Mouse (Mus musculus) adrenal gland (tissue): Measurements from ENCODE around the gene Tmem151a.

Experiments used
- intact Hi-C: fragments of 180-260 bp; cut with DNase I; formaldehyde crosslinking; loops from one replicate; pipeline ENCODE4 v1.15.1; 2025

The Tmem151a gene

DNA sequence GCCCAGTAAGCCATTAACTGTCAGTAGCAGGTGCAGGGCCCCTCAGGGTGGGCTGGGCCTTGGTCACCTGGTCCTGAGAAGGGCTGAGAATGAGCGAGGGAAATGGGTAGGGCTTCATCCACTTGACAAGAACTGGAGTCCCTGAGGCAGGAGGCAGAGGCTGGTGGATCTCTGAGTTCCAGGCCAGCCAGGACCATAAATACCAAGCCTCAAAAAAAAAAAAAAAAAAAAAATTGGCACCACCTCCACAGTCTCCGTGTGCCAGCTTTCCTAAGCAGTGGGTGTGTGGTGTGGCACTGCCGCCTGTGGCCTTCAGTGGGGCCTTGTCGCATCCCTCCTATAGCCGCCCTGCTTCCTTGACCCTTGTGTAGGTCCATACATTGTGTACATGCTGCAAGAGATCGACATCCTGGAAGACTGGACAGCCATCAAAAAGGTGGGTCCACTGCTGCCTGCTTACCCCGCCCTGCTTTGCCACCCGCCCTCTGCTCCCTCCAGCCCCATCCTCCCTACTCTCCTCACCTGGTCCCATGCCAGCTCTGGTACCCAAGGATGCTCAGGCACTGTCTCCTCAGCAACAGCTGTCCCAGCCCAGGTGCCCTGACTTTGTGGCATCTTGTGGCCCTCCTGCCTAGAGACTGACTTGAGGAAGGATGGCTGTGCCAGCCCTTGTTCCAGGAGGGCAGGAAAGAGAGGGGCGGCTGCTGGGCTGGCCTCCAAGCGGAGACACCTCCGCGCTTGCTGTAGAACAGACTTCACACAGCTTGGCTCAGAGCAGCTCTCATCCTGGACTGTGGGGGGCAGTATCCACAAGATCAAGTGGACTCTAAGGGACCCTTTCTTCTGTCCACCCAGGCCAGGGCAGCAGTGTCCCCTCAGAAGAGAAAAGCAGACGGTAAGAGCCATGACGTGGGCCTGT, 36.9 kb downstream of the Tmem151a start:
- intact Hi-C loops: no loop called here

DNA sequence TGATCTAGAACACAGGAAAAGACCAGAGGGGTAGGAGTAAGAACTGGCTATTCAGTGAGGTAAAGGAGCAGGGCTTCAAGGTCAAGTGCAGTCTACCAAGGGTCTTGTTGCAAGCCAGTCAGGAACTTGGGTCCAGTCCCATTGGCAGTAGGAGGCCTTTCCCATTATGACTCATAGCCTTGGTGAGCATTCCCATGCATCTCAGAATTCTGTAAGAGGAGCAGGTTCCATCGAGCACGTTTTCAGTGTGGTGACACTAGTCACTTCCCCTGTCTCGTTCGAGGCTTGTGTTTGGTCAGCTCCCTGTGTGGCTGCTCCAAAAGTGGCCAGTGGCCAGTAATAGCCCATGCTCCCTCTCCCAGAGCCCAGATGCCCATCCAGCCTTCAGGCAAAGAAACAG, 39.8 kb downstream of the Tmem151a start:
- intact Hi-C loops: no loop called here

DNA sequence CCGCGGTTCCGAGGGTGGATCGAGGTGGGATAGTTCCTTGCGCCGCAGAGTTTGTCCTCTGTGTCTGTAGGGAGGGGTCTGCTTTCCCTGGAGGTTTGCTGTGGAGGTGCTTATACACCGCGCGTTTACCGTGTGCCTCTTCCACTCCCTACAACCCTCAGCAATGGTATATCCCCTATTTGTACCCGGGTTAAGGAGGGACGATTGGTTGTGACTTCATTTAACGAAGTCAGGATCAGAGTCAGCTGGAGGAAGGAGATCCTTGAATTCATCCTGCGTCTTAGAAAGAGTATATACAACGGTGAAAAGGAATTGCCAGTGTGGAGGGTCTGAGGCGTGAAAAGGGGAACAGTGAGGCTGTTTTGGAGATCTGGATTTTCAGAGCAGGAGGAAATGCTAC, 43.7 kb downstream of the Tmem151a start:
- intact Hi-C loops: no loop called here

DNA sequence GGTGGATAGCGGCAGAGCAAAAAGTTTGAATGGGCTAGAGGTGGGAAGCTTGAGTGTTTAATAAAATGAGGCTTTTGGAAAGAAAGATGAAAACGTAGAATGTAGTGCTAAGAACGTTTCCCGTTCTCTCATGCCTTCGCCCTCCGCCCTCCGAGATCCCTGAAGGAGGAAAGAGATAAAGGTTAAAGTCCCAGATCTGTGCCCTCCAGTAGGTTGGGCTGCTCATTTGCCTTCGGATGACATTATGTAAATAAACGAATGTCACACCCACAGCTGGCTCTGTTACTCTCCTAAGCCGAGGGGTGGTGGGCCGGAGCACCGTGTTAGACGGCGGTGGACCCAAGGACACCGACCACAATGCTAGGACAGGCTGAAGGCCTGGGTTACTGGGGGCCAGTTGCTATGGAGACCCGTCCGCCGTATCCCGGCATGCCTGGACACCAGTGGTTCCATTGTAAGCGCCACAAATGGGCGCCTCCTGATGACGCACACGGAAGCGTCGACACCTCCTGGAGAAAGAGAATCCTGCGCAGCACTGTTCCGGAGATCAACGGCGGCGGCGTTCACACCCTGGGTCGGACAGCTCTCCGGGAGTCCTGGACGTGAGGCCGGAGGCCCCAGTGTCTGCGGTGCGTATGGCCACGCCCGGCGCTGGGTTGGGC, 44.3 kb downstream of the Tmem151a start, which contains the start of gene Brms1:
TSS of gene Brms1 (plus strand) at position 493 of the 662 bp plus-strand sequence.
- intact Hi-C loops: no loop called here

DNA sequence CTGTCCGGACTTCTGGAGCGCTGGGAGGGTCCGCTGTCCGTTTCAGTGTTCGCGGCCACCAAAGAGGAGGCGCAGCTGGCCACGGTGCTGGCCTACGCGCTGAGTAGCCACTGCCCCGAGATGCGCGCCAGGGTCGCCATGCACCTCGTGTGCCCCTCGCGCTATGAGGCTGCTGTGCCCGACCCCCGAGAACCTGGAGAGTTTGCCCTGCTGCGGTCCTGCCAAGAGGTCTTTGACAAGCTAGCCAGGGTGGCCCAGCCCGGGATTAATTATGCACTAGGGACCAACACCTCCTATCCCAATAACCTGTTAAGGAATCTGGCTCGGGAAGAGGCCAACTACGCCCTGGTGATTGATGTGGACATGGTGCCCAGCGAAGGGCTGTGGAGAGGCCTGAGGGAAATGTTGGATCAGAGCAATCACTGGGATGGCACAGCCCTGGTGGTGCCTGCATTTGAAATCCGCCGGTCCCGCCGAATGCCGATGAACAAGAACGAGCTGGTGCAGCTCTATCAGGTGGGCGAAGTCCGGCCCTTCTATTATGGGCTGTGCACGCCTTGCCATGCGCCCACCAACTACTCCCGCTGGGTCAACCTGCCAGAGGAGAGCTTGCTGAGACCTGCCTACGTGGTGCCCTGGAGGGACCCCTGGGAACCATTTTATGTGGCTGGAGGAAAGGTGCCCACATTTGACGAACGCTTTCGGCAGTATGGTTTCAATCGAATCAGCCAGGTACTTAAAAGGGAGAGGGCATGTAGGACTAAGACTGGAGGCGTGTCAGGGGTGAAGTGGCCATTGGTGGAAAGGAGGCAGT, 45.8 kb downstream of the Tmem151a start:
- intact Hi-C loops: no loop called here

DNA sequence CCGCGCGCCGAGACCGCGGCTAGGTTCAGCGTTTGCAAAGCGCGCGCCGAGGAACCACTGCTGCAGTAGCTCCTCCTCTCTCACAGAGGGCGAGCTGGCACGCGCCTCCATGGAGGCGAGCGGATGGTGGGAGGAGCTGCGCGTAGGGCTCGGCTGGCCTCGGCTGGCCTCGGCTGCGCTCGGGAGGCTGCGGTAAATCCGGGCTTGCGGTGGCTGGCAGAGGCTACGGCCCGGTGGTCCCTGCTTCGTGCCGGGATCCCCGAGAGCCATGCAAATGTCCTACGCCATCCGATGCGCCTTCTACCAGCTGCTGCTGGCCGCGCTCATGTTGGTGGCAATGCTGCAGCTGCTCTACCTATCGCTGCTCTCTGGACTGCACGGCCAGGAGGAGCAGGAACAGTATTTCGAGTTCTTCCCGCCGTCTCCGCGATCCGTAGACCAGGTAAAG, 46.6 kb downstream of the Tmem151a start, which contains the start of the genes B4gat1 and AC124502.3:
TSS of gene B4gat1 (plus strand) at position 118 of the 448 bp plus-strand sequence.
TSS of gene AC124502.3 (plus strand) at position 183 of the 448 bp plus-strand sequence.
- intact Hi-C loops: no loop called here

DNA sequence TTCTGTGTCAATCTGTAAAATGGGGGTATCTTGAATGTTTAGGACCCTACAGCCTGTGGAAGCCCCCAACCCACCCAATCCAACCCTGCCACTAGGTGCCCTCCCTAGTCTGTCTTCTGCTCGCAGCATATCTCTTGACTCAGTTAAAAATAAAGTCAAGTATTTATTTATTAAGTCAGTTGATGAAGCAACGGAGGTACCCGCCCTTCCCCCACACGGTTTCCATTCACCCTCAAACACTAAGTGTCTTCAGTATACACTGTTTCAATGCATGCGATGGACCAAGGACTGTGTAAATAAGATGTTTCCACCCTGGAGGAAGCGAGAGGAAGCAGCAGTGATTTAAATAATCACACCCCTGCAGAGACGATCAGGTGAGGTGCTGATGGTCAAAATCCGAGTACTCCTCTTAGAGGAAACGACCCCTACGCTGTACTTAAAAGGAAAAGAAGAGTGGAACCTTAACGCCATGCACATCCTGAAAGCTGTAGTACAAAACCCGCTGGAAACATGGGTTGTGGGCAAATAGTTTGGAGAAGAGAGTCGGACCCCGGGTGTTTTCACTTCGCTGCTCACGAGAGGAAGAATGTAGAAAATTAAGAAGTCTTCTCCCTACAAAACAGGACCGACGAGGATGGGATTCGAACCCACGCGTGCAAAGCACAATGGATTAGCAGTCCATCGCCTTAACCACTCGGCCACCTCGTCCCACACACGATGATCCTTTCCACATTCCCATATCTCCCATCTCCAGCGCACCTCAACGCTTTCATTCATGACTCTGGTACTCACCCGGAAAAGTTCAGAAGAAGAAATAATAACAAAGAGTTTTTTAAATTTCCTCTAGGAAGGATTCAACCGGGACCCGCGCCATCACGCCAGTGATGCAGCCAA, 47.4 kb downstream of the Tmem151a start:
- intact Hi-C loops: no loop called here

DNA sequence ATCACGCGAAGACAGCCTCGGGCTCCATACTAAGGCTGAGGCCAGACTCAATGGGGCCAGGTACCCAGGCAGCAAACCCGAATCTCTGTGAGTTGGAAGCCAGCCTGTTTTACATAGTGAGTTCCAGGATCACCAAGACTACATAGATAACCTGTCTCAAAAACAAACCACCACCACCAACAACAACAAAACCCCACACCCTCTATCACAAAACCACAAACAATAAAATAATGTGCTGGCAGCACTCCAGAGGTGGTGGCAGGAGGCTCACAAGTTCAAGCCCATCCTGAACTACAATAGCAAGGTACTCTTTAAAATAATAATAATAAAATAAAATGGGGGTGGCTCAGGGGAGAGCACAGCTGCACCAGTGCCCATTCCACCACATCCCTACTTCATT, 48.8 kb downstream of the Tmem151a start:
- intact Hi-C loops: no loop called here

DNA sequence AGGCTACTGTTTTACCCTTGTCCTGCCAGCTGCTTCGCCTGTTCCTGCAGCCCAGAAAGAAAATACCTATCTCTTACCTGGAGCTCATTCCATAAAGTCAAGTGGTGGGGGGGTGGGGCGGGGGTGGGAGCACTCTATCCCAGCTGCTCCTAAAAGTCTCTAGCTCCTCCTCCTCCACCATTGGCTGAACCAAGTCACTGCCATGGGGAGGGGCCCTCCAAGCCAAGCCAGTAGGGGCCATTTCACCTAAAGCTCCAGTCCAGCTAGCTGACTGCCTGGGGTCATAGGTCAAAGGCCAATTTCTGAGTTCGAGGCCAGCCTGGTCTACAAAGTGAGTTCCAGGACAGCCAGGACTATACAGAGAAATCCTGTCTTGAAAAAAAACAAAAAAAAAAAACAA, 52.6 kb downstream of the Tmem151a start:
- intact Hi-C loops: no loop called here

DNA sequence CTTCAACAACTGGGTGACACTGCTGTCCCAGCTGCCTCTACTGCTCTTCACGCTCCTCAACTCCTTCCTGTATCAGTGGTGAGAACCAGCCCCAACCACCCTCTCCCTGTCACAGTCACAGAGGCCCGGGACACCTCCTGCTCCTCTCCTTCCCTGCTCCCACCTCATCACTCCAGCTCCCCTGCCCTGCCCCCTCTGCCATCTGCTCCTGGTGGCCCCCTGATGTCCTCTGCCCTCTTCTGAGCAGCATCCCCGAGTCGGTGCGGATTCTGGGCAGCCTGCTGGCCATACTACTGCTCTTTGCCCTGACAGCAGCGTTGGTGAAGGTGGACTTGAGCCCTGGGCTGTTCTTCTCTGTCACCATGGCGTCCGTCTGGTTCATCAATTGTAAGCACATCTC, 59.2 kb downstream of the Tmem151a start:
- intact Hi-C loops: no loop called here

DNA sequence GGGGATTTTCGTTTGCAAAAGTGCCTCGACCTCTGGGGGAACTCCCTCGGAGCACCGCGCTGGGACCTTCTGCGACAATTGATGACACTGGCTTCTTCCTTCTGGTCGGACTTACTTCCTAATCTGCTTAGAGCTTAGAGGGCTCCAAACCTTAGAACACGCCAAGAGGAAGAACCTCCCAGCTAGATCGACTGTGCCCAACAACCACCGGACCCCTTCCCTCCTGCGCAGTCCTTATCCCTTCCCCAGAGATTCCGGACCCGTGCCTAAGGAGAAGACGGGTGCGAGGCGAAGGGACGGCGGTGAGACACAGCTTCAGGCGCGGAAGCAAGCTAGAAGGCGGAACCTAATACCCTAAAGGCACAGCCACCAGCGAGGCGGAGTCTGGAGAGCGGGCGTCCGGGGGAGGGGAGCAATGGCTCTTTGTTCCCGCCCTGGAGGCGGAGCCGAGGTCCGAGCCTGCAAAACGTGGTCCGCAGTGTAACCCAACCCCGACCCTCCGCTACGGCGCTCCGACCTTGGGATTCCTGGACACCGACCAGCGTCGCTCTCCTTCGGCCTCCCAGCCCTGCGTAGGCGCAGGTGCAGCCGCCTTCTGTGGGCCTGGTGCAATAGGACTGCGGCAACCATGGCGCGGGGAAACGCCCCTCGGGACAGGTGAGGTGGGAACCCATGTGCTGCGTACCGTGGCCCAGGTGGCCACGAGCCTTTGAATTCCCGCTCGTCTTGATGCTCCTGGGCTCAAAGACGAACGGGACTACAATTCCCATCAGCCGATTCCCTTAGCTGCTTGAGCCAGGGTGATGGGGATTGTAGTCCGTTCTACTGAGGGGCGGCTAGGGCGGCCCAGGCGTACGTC, 61.5 kb downstream of the Tmem151a start, which contains the start of gene Slc29a2:
TSS of gene Slc29a2 (plus strand) at position 240 of the 859 bp plus-strand sequence.
- intact Hi-C loops: no loop called here

DNA sequence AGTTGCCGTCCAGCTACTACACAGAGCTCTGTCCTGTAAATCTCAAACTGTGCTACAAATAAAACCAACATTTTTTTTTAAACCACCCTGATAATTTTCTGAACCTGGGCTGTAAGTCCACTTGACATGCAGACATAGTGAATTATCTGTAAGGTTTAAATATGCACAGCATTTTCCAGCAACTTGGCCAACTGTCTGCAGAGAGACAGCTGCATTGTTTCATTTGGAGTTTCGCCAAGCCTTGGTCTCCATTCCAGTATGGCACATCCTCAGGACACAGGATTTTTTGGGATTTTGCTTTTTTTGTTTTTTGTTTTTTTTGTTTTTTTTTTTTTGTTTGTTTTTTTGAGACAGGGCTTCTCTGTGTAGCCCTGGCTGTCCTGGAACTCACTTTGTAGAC, 63.9 kb downstream of the Tmem151a start:
- intact Hi-C loops: no loop called here
